Mouse (Mus musculus): Measurements from ENCODE around the gene Nfatc2ip.

GRCm38 (mm10) chr7:126397822-126398221 is 1.3 kb upstream of the Nfatc2ip start:
- TF ChIP-seq POLR2A (IDR thresholded peaks at IDR 0.05; ENCODE audit: control insufficient read depth, low read depth, low read length) (no peak), CTCF (IDR thresholded peaks at IDR 0.05; ENCODE audit: control insufficient read depth, insufficient read depth, insufficient replicate concordance, low read depth, low read length) (no peak)

Data from testis, adult 2 months (tissue).